Mouse (Mus musculus) liver, postnatal 0 days (tissue): ENCODE data around the gene Grik4.

Experiments used
- CTCF ChIP-seq: sonication (generic); IDR thresholded peaks from 2 replicates; pipeline ENCODE4 v1.5.1; 2016; ENCODE audit warnings: antibody characterized with exemption, low read depth
- EP300 ChIP-seq: IDR thresholded peaks from 2 replicates; pipeline ENCODE4 v1.6.1; 2016; ENCODE audit warnings: antibody characterized with exemption, low read depth, mild to moderate bottlenecking

- TF ChIP-seq CTCF (no peak), EP300 (no peak)
Observed at GRCm38 (mm10) chr9:42858998-42859690, 85.1 kb downstream of the Grik4 start.
